Mouse (Mus musculus) embryonic facial prominence, embryonic 10.5 days (tissue): ENCODE measurements around the gene Bap1. TPM values are rescaled to one million over a fixed set of nuclear protein-coding genes. Genes with fewer than 3 reads are reported as not detected.

Experiments
- DNase-seq: peaks from one replicate; pipeline ENCODE4 v3.0.0-alpha.2; 2017; ENCODE audit warnings: low spot score
- H3K27ac ChIP-seq: fragments of 300-500 bp; sonication (generic); replicated peaks from 2 replicates; pipeline ENCODE4 v1.5.1; 2016; ENCODE audit warnings: mild to moderate bottlenecking
- H3K27me3 ChIP-seq: fragments of 300-500 bp; sonication (generic); replicated peaks from 2 replicates; pipeline ENCODE4 v1.6.1; 2016; ENCODE audit warnings: low read depth, mild to moderate bottlenecking; ENCODE audit not compliant: poor library complexity, severe bottlenecking
- H3K36me3 ChIP-seq: fragments of 300-500 bp; sonication (generic); replicated peaks from 2 replicates; pipeline ENCODE4 v1.6.1; 2016; ENCODE audit warnings: mild to moderate bottlenecking, moderate library complexity
- H3K4me1 ChIP-seq: fragments of 300-500 bp; sonication (generic); 2 replicates; pipeline ENCODE4 v1.6.1; 2016
- H3K4me3 ChIP-seq: fragments of 300-500 bp; sonication (generic); 2 replicates; pipeline ENCODE4 v1.5.1; 2016; ENCODE audit warnings: mild to moderate bottlenecking, moderate library complexity
- H3K9me3 ChIP-seq: fragments of 300-500 bp; sonication (generic); 2 replicates; pipeline ENCODE4 v1.6.1; 2016; ENCODE audit warnings: mild to moderate bottlenecking
- WGBS: fragments of 180-500 bp; shearing (Covaris S2); methylation state at CpG from one replicate; pipeline ENCODE4 v1.1.7; 2016; 5-methylcytosine and 5-hydroxymethylcytosine counted together
- polyA plus RNA-seq: library from polyadenylated mRNA; unstranded; fragments of >200 nt; fragmentation: Nextera tagmentation; extraction: Ambion mirVana; gene quantifications from 2 replicates; pipeline ENCODE4 v1.2.1, GENCODE M21; 2016

The Bap1 gene
- polyA plus RNA-seq, 1 experiment from 2014 or later = 139 TPM

GRCm38 (mm10) chr14:31244777-31245176 is 6.5 kb upstream of the Bap1 start:
- Histone ChIP-seq H3K27me3 (no peaks in the 10 kb centered on the region), H3K4me1 (peaks cover 13% of the 10 kb centered on the region), H3K9me3 (no peaks in the 10 kb centered on the region), H3K27ac (no peak overlapping the region), H3K4me3 (no peak overlapping the region), H3K36me3 (0 out of 2 replicates have a peak, but pooled peaks cover 3% of the 10 kb centered on the region)
- DNase-seq = no peak
- WGBS = 81% methylated on average over 1 of the region's 1 CpGs

GRCm38 (mm10) chr14:31245946-31246345 is 5.3 kb upstream of the Bap1 start:
- Histone ChIP-seq H3K36me3 (no peaks in the 10 kb centered on the region), H3K4me3 (no peak overlapping the region), H3K27ac (no peak overlapping the region), H3K4me1 (peaks cover 13% of the 10 kb centered on the region), H3K27me3 (no peaks in the 10 kb centered on the region), H3K9me3 (no peaks in the 10 kb centered on the region)
- WGBS = 81% methylated on average over 1 of the region's 1 CpGs
- no peak for DNase-seq

GRCm38 (mm10) chr14:31248396-31248795 is 2.9 kb upstream of the Bap1 start:
- Histone ChIP-seq H3K9me3 (no peaks in the 10 kb centered on the region), H3K4me1 (peaks cover 26% of the 10 kb centered on the region), H3K27me3 (no peaks in the 10 kb centered on the region), H3K4me3 (no peak overlapping the region), H3K27ac (no peak overlapping the region), H3K36me3 (peaks cover 10% of the 10 kb centered on the region)
- WGBS = 90% methylated on average over 6 of the region's 6 CpGs
- DNase-seq = no peak

DNA sequence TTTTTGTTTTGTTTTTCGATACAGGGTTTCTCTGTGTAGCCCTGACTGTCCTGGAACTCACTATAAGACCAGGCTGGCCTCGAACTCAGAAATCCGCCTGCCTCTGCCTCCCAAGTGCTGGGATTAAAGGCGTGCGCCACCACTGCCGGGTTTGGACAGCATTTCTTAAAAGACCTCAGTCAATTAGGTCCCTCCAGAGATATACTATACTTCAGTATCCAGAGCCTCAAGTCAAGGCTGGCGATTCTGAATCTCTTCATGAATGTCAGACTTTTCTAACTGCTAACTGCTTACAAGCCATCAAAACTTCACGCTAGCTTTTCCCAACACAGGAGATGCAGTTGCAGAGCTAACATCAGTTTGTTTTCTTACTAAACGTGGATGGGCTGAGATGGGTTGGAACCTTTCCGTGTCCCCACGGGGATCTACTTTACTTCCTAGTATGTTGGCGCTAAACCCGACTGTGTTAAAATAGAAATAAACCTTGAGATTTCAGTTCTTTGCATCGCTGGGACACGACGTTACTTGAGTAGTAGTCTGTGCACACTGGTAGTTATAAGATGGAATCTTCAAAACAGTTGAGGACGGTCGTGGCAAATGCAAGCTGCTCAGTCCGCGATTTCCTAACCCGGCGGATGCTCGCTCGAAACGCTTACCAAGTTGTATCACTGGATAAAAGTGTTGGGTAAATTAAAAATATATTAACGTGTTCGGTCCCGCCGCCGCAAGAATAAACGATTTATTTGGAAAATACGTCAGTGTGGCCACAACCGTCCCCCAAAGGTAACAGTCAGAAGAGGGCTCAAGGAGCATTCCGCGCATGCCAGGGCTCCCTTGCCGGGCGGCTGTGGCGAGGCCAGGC is 797 bp upstream of the Bap1 start:
- Histone ChIP-seq H3K9me3 (no peaks in the 10 kb centered on the region), H3K27ac (peak overlapping the region; percentile 97), H3K27me3 (no peaks in the 10 kb centered on the region), H3K36me3 (peaks cover 30% of the 10 kb centered on the region), H3K4me3 (peak overlapping the region; percentile 88), H3K4me1 (peaks cover 26% of the 10 kb centered on the region)
- no peak for DNase-seq
- WGBS = 22% methylated on average over 38 of the region's 38 CpGs

- Histone ChIP-seq H3K36me3 (peaks cover 42% of the 10 kb centered on the region), H3K9me3 (no peaks in the 10 kb centered on the region), H3K27ac (peak overlapping the region; percentile 97), H3K27me3 (no peaks in the 10 kb centered on the region), H3K4me3 (peak overlapping the region; percentile 88), H3K4me1 (peaks cover 26% of the 10 kb centered on the region)
- WGBS = 2% methylated on average over 18 of the region's 18 CpGs
- no peak for DNase-seq
Observed at GRCm38 (mm10) chr14:31251626-31252025, 376 bp downstream of the Bap1 start.

- no peaks in the 10 kb centered on the region for H3K9me3 ChIP-seq
- H3K27me3 ChIP-seq = no peaks in the 10 kb centered on the region
- 88% methylated on average over 5 of the region's 5 CpGs for WGBS
- peaks cover 26% of the 10 kb centered on the region for H3K4me1 ChIP-seq
- peaks cover 47% of the 10 kb centered on the region for H3K36me3 ChIP-seq
- no peak for DNase-seq
- peak overlapping the region; percentile 97 for H3K27ac ChIP-seq
- peak overlapping the region; percentile 88 for H3K4me3 ChIP-seq
Observed at GRCm38 (mm10) chr14:31252091-31252490, 841 bp downstream of the Bap1 start.

DNA sequence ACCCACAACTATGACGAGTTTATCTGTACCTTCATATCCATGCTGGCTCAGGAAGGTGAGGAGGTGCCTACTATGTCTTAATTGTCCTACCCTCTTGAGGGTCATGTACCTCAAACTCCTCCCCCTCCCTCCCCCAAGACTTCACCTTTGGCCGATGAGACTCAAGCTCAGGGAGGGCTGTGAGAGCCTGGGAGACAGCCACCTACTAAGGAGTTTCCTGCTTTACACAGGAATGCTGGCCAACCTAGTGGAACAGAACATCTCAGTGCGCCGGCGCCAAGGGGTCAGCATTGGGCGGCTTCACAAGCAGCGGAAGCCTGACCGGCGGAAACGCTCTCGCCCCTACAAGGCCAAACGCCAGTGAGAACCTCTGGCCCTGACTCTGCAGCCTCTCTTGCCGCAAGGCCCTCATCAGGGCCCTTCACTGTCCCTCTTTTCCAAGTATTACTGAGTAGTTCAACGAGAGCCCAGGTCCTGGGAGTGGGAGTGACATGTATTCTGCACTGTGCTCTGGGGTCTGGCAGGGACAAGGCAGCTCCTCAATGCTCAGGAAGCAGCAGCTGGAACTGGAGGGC is 7.3 kb downstream of the Bap1 start:
- H3K27me3 ChIP-seq = no peaks in the 10 kb centered on the region

DNA sequence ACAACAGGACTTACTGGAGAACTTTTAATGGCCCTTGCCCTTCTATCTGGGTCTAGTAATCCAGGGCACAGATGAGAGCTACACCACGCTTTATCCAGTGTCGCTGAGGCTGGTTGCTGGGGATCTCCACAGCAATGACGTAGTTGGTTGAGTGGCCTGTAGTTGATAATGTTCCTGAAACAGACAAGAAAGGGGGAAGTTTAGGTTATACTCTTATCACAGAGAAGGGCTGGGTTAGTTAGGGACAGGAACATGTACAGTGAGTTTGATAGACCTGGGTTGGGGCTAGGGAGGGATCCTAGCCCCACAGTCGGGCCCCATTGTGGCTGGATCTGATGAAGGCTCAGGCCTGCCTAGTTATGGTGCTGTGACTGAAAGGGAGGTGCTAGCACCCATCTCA is 9.1 kb downstream of the Bap1 start:
- peaks cover 86% of the 10 kb centered on the region for H3K36me3 ChIP-seq
- WGBS = 98% methylated on average over 4 of the region's 4 CpGs

More for the DNA sequence above, 7.3 kb downstream of the Bap1 start:
- Histone ChIP-seq H3K9me3 (no peaks in the 10 kb centered on the region), H3K27ac (no peak overlapping the region), H3K4me3 (no peak overlapping the region), H3K36me3 (peaks cover 100% of the 10 kb centered on the region), H3K4me1 (no peaks in the 10 kb centered on the region)
- DNase-seq = no peak
- 94% methylated on average over 14 of the region's 14 CpGs for WGBS

DNA sequence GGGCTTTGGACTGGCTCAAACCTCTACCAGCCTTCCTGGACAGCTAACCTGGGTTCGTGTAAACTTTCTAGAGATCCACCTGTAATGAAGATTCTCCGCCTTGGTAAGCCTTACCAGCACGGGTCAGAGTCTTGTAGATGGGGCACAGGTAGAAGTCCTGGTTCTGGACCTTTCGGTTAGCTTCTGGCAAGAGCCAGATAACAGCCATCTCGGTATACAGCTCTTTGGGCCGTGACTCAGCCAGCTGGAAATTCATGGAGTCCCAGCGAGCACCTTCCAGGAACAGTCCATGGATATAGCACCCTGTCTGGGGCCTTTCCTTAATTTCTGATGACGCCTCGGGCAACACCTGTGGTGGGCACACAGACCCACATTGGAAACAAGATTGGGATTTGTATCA is 9.7 kb downstream of the Bap1 start:
- no peak for DNase-seq
- Histone ChIP-seq H3K27ac (no peak overlapping the region), H3K36me3 (peaks cover 81% of the 10 kb centered on the region), H3K4me3 (no peak overlapping the region), H3K27me3 (no peaks in the 10 kb centered on the region), H3K9me3 (no peaks in the 10 kb centered on the region), H3K4me1 (no peaks in the 10 kb centered on the region)
- 90% methylated on average over 9 of the region's 9 CpGs for WGBS

More for the DNA sequence above, 9.1 kb downstream of the Bap1 start:
- Histone ChIP-seq H3K4me1 (no peaks in the 10 kb centered on the region), H3K4me3 (no peak overlapping the region), H3K27ac (no peak overlapping the region), H3K27me3 (no peaks in the 10 kb centered on the region), H3K9me3 (no peaks in the 10 kb centered on the region)
- no peak for DNase-seq

DNA sequence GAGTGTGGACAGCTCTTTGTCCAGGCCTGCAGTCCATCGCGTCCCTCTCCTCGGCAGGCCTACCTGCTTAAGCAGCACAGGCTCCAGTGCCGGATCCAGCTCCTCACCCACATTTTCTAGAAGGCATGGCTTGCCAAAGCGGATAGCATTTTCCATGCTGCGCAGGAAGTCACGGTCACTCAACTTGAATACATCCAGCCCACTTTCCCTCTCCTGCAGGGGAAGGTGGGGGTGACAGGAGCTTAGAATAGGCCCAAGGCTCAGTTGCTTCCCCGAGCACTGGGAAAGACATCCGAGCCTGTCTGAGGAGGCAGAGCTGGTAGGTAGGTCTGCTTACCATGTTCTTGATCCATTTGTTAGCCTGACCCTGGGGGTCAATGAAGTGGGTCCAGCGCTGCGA is 16.4 kb downstream of the Bap1 start:
- peaks cover 29% of the 10 kb centered on the region for H3K4me1 ChIP-seq
- H3K9me3 ChIP-seq = no peaks in the 10 kb centered on the region
- H3K27ac ChIP-seq = no peak overlapping the region
- DNase-seq = no peak
- peaks cover 13% of the 10 kb centered on the region for H3K36me3 ChIP-seq
- 0 out of 2 replicates have a peak, but pooled peaks cover 7% of the 10 kb centered on the region for H3K27me3 ChIP-seq
- no peak overlapping the region for H3K4me3 ChIP-seq
- 87% methylated on average over 11 of the region's 11 CpGs for WGBS

DNA sequence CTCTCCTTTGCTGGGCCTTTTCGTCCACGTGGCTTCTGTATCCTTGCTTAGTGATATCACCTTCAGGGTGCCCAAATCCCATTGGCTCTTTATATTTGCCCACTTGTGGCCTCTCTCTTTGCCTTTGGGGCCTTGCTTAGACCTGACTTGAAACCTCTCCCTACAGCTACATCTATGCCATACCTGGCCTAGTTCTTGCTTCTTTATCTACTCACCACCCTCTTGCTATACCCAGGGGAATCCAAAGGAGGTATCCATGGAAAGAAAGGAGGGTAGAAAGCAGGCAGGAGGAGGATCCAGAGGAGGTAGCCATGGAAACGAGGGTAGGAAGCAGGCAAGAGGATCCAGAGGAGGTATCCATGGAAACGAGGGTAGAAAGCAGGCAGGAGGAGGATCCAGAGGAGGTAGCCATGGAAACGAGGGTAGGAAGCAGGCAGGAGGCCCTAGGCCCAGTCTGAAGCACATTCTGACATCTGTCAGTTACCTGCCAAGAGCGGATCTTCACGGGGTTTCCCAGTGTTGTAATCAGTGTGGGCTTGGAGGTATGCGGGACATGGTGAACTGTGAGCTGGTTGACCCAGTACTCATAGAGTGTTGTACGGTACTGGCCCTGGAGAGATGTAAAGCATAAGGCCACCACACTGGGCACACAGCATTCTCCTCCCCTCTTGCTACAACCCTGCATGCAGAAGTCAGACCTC is 17.2 kb downstream of the Bap1 start:
- Histone ChIP-seq H3K9me3 (no peaks in the 10 kb centered on the region), H3K27ac (peak overlapping the region; percentile 83), H3K4me3 (peak overlapping the region; percentile 53), H3K27me3 (0 out of 2 replicates have a peak, but pooled peaks cover 7% of the 10 kb centered on the region), H3K4me1 (peaks cover 29% of the 10 kb centered on the region), H3K36me3 (peaks cover 5% of the 10 kb centered on the region)
- WGBS = 62% methylated on average over 9 of the region's 9 CpGs
- no peak for DNase-seq

DNA sequence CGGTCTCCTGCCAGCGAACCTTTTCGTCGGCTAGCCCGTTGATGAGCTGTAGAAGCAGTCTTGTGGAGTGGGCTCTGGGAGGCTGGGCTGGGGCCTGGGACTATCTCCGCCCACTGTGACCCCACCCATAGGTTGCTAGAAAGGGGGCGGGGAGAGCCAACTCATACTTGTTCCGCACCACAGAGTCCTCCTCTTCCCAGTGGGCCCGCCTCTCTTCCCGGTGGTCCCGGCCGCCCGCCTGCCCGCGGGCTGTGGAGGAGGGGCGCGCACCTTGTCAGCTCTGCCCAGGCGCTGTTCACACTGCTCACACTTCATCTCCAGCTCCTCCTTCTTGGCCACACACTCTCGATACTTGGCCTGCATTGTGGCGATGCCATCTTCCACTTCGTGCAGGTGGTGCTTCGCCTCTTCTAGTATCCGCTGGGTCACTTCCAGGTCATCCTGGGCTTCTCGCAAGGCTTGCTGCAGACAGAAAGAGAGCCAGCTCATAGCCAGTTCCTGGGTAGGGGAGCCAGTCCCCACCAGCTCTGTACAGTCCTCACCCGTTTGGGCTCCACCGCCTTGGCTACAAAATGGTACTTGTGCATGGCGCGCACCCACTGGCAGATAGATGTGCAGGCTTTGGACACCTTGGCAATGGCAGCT is 18.3 kb downstream of the Bap1 start:
- peak overlapping the region; percentile 83 for H3K27ac ChIP-seq
- WGBS = 12% methylated on average over 28 of the region's 28 CpGs
- H3K4me1 ChIP-seq = peaks cover 29% of the 10 kb centered on the region
- DNase-seq = peak; percentile 89
- H3K36me3 ChIP-seq = no peaks in the 10 kb centered on the region; the same call in 1 of the 2 replicates
- H3K9me3 ChIP-seq = no peaks in the 10 kb centered on the region
- 0 out of 2 replicates have a peak, but pooled peaks cover 7% of the 10 kb centered on the region for H3K27me3 ChIP-seq
- H3K4me3 ChIP-seq = peak overlapping the region; percentile 53
